Mouse (Mus musculus) ES-Bruce4 (cell line): ENCODE measurements around the gene Corin.

ENCODE experiments used
- CTCF ChIP-seq: IDR thresholded peaks from one replicate; pipeline ENCODE4 v1.8.1; 2011; ENCODE audit warnings: low read depth, low read length
- EP300 ChIP-seq: IDR thresholded peaks from 2 replicates; pipeline ENCODE4 v1.6.1; 2011; ENCODE audit warnings: low read depth, low read length; ENCODE audit not compliant: insufficient read depth
- POLR2A ChIP-seq: IDR thresholded peaks from one replicate; pipeline ENCODE4 v1.8.1; 2011; ENCODE audit warnings: low read length; ENCODE audit not compliant: insufficient read depth

GRCm38 (mm10) chr5:72285077-72285476, 219.2 kb downstream of the Corin start:
- TF ChIP-seq POLR2A (no peak), CTCF (no peak), EP300 (no peak)
